Mouse (Mus musculus) adipocyte (in vitro differentiated cells): Measurements from ENCODE around the gene Heatr4.

Experiments
- DNase-seq: peaks from one replicate; pipeline ENCODE4 v3.0.0-alpha.2; 2016; ENCODE audit warnings: low spot score

The Heatr4 gene

GRCm38 (mm10) chr12:83937600-83937999, 47.1 kb downstream of the Heatr4 start:
- no peak for DNase-seq

- DNase-seq, result no peak
These were observed 55.4 kb downstream of the Heatr4 start for GRCm38 (mm10) chr12:83929186-83929804.

GRCm38 (mm10) chr12:83927747-83928146, 56.9 kb downstream of the Heatr4 start:
- no peak for DNase-seq

- DNase-seq, result no peak
These were observed 58.6 kb downstream of the Heatr4 start for GRCm38 (mm10) chr12:83926061-83926460.

- no peak for DNase-seq
These were observed 59.4 kb downstream of the Heatr4 start for GRCm38 (mm10) chr12:83925160-83925703.

- no peak for DNase-seq
These were observed 60.3 kb downstream of the Heatr4 start for GRCm38 (mm10) chr12:83924332-83924731.

GRCm38 (mm10) chr12:83923486-83923859, 61.2 kb downstream of the Heatr4 start:
- no peak for DNase-seq

GRCm38 (mm10) chr12:83922724-83923485, 61.7 kb downstream of the Heatr4 start:
- no peak for DNase-seq

- DNase-seq, result peak; percentile 99
These were observed 62.9 kb downstream of the Heatr4 start, which contains the start of gene Numb for GRCm38 (mm10) chr12:83921535-83922381. Gene Numb, minus strand, starts transcription at chr12:83921934.

- no peak for DNase-seq
These were observed 63.8 kb downstream of the Heatr4 start for GRCm38 (mm10) chr12:83920721-83921441.

- DNase-seq, result no peak
These were observed 67.8 kb downstream of the Heatr4 start for GRCm38 (mm10) chr12:83916884-83917283.

GRCm38 (mm10) chr12:83914797-83915196, 69.9 kb downstream of the Heatr4 start:
- no peak for DNase-seq

- DNase-seq, result no peak
These were observed 70.4 kb downstream of the Heatr4 start for GRCm38 (mm10) chr12:83914202-83914740.

GRCm38 (mm10) chr12:83910451-83910850, 74.2 kb downstream of the Heatr4 start:
- DNase-seq, result no peak
